Mouse (Mus musculus) ES-E14 (cell line): ENCODE data around the gene Sycn. TPM values are rescaled to one million over a fixed set of nuclear protein-coding genes. Genes with fewer than 3 reads are reported as not detected.

ENCODE experiments used
- DNase-seq: peaks from one replicate; pipeline ENCODE4 v3.0.0-alpha.2; 2013; ENCODE audit warnings: low read depth, low spot score
- H3K27ac ChIP-seq: 2 replicates; pipeline ENCODE4 v1.5.1; 2012; ENCODE audit warnings: low read depth, mild to moderate bottlenecking, low read length, moderate library complexity, mixed read lengths; ENCODE audit not compliant: poor library complexity, insufficient read depth, severe bottlenecking
- H3K36me3 ChIP-seq: 2 replicates; pipeline ENCODE4 v1.6.1; 2012; ENCODE audit warnings: mild to moderate bottlenecking, low read length, moderate library complexity, mixed read lengths; ENCODE audit not compliant: control insufficient read depth, poor library complexity, insufficient read depth, severe bottlenecking
- H3K4me1 ChIP-seq, 2 experiments: fragments of 150-350 bp in 1 of 2; sonication (generic) in 1 of 2; 2 replicates each; pipeline ENCODE4 v1.6.1; 2012; ENCODE audit warnings: low read length in 2 of 2, mild to moderate bottlenecking in 1 of 2, mixed read lengths in 1 of 2; ENCODE audit not compliant: control insufficient read depth in 2 of 2, insufficient read depth in 2 of 2, poor library complexity in 1 of 2
- H3K4me3 ChIP-seq, 2 experiments: fragments of 150-350 bp in 1 of 2; sonication (generic) in 1 of 2; 2 replicates each; pipeline ENCODE4 v1.5.1; 2012; ENCODE audit warnings: low read length in 2 of 2, low read depth in 1 of 2, mild to moderate bottlenecking in 1 of 2, mixed read lengths in 1 of 2; ENCODE audit not compliant: insufficient read depth in 1 of 2, poor library complexity in 1 of 2, severe bottlenecking in 1 of 2
- H3K9ac ChIP-seq: 2 replicates; pipeline ENCODE4 v1.6.1; 2012; ENCODE audit warnings: low read depth, mild to moderate bottlenecking, low read length, mixed read lengths; ENCODE audit not compliant: poor library complexity, insufficient read depth, severe bottlenecking
- H3K9me3 ChIP-seq: fragments of 150-350 bp; sonication (generic); 2 replicates; pipeline ENCODE4 v1.6.1; 2012; ENCODE audit warnings: low read depth, mild to moderate bottlenecking, low read length; ENCODE audit not compliant: control insufficient read depth, insufficient read depth
- CHD2 ChIP-seq: IDR thresholded peaks from 2 replicates; pipeline ENCODE4 v1.6.1; 2014; ENCODE audit warnings: mild to moderate bottlenecking, low read depth, low read length, inconsistent platforms
- HCFC1 ChIP-seq: IDR thresholded peaks from 2 replicates; pipeline ENCODE4 v1.6.1; 2012; ENCODE audit warnings: low read length, inconsistent platforms, borderline replicate concordance; ENCODE audit not compliant: insufficient read depth
- MAFK ChIP-seq: IDR thresholded peaks from 2 replicates; pipeline ENCODE4 v1.6.1; 2014; ENCODE audit warnings: mild to moderate bottlenecking, low read depth, low read length, inconsistent platforms; ENCODE audit not compliant: insufficient read depth
- ZC3H11A ChIP-seq: IDR thresholded peaks from 2 replicates; pipeline ENCODE4 v1.6.1; 2012; ENCODE audit warnings: low read depth, mild to moderate bottlenecking, inconsistent platforms, low read length, borderline replicate concordance
- ZNF384 ChIP-seq: IDR thresholded peaks from 2 replicates; pipeline ENCODE4 v1.6.1; 2012; ENCODE audit warnings: low read depth, low read length, inconsistent platforms
- in situ Hi-C, 2 experiments: fragments of 600-800 bp; cut with MboI; formaldehyde crosslinking; loops; one replicate each; pipeline ENCODE4 v1.15.1; 2025; ENCODE audit warnings: low sequenced_read_pairs in 2 of 2, inconsistent platforms in 1 of 2; ENCODE audit not compliant: unreplicated experiment in 2 of 2
- total RNA-seq: library from RNA; depleted of rRNA; stranded (reverse); fragments of 300-350 nt; gene quantifications from 2 replicates; pipeline ENCODE4 v1.2.3, GENCODE M21; 2012

Gene Sycn
- total RNA-seq, 1 experiment: not detected

GRCm38 (mm10) chr7:28547628-28548027, 6.9 kb downstream of the Sycn start:
- Histone ChIP-seq H3K9me3 (no peaks in the 10 kb centered on the region), H3K9ac (no peak overlapping the region), H3K4me3 (no peak overlapping the region), H3K27ac (no peak overlapping the region), H3K36me3 (no peaks in the 10 kb centered on the region), H3K4me1 (peaks cover 2 to 20% of the 10 kb centered on the region in 2 experiments; a peak in 2 of 4 replicates)
- DNase-seq: no peak
- TF ChIP-seq ZC3H11A: no peak
- TF ChIP-seq ZNF384: no peak
- TF ChIP-seq HCFC1: no peak
- TF ChIP-seq MAFK: no peak
- no peak for TF ChIP-seq CHD2
- in situ Hi-C loops: no loop called here

GRCm38 (mm10) chr7:28553076-28553475, 12.4 kb downstream of the Sycn start:
- Histone ChIP-seq H3K9ac (no peak overlapping the region), H3K27ac (no peak overlapping the region), H3K4me3 (no peak overlapping the region), H3K4me1 (peaks cover 5 to 25% of the 10 kb centered on the region in 2 experiments), H3K9me3 (no peaks in the 10 kb centered on the region), H3K36me3 (no peaks in the 10 kb centered on the region)
- TF ChIP-seq CHD2: no peak
- no peak for TF ChIP-seq HCFC1
- TF ChIP-seq ZC3H11A: no peak
- TF ChIP-seq MAFK: no peak
- TF ChIP-seq ZNF384: no peak
- DNase-seq: no peak
- in situ Hi-C loops: no loop called here

- H3K36me3 ChIP-seq: peaks cover 22% of the 10 kb centered on the region
- no peak overlapping the region for H3K4me3 ChIP-seq
- H3K4me1 ChIP-seq: peaks cover 10 to 36% of the 10 kb centered on the region in 2 experiments
- no peak overlapping the region for H3K9ac ChIP-seq
- TF ChIP-seq HCFC1: no peak
- TF ChIP-seq ZC3H11A: no peak
- TF ChIP-seq ZNF384: no peak
- no peak for TF ChIP-seq CHD2
- no peak for TF ChIP-seq MAFK
- H3K27ac ChIP-seq: no peak overlapping the region
- no peaks in the 10 kb centered on the region for H3K9me3 ChIP-seq
- in situ Hi-C loops: no loop called here
- peak; percentile 34 for DNase-seq
Observed at GRCm38 (mm10) chr7:28555939-28556535, 15.4 kb downstream of the Sycn start.

GRCm38 (mm10) chr7:28557069-28557468, 16.4 kb downstream of the Sycn start:
- peaks cover 28% of the 10 kb centered on the region for H3K36me3 ChIP-seq
- no peak overlapping the region; a peak in 1 of 4 replicates for H3K4me3 ChIP-seq
- DNase-seq: no peak
- no peak overlapping the region for H3K9ac ChIP-seq
- H3K4me1 ChIP-seq: peaks cover 10 to 36% of the 10 kb centered on the region in 2 experiments
- peak overlapping the region; percentile 60; the same call in 1 of the 2 replicates for H3K27ac ChIP-seq
- TF ChIP-seq CHD2 (no peak), HCFC1 (no peak), MAFK (no peak), ZNF384 (no peak), ZC3H11A (no peak)
- in situ Hi-C loops: no loop called here
- no peaks in the 10 kb centered on the region for H3K9me3 ChIP-seq

- peaks cover 34% of the 10 kb centered on the region for H3K36me3 ChIP-seq
Observed at GRCm38 (mm10) chr7:28557708-28558107, 17.0 kb downstream of the Sycn start.

More at GRCm38 (mm10) chr7:28557708-28558107, 17.0 kb downstream of the Sycn start:
- in situ Hi-C loops: no loop called here
- no peak overlapping the region for H3K9ac ChIP-seq
- H3K4me1 ChIP-seq: peaks cover 10 to 36% of the 10 kb centered on the region in 2 experiments
- H3K27ac ChIP-seq: 0 out of 2 replicates have a peak overlapping the region, but pooled peaks have one; percentile 26
- no peak for DNase-seq
- H3K9me3 ChIP-seq: no peaks in the 10 kb centered on the region
- TF ChIP-seq MAFK (no peak), ZNF384 (no peak), ZC3H11A (no peak), HCFC1 (no peak), CHD2 (no peak)
- H3K4me3 ChIP-seq: no peak overlapping the region
